Mouse (Mus musculus): ENCODE measurements at regions not wholly inside any gene's neighbourhood (a gene's known extent, or its start where the extent isn't known, plus 50 kb on each side); places are given as distances from the start of the nearest gene placed in this dataset.

- TF ChIP-seq CTCF (conservative IDR thresholded peaks at IDR 0.05; ENCODE audit: low read length) (no peak), POU5F1 (IDR thresholded peaks at IDR 0.05; ENCODE audit: borderline replicate concordance, low read length) (no peak)
These were observed 55.2 kb downstream of the Rdh14 start for GRCm38 (mm10) chr12:10445738-10446137.

All from E14TG2a.4 (cell line).